Mouse (Mus musculus) left cerebral cortex, postnatal 14 days (tissue): ENCODE results near the gene Pramef12. TPM values are rescaled to one million over a fixed set of nuclear protein-coding genes. Genes with fewer than 3 reads are reported as not detected.
"Not testable (repeated sequence)": the region's sequence is repeated elsewhere in the genome, so short reads cannot be mapped to it uniquely, and the experiment has no call there.

ENCODE experiments used
- DNase-seq, 2 experiments: peaks; one replicate each; pipeline ENCODE4 v3.0.0; 2021 to 2022; ENCODE audit warnings: low spot score in 2 of 2, mixed read lengths in 1 of 2
- intact Hi-C: fragments of 180-260 bp; cut with DNase I; formaldehyde crosslinking; loops from one replicate; pipeline ENCODE4 v1.15.1; 2025
- long read RNA-seq, 2 experiments: library from polyadenylated mRNA; stranded (forward); transcript quantifications; one replicate each; pipeline ENCODE4 v2.0.0; 2021
- total RNA-seq, 2 experiments: library from RNA; stranded (reverse); gene quantifications; 2 replicates each; pipeline ENCODE4 v1.2.3; 2021

The Pramef12 gene
- total RNA-seq = not detected
- long read RNA-seq, experiment 1 = 0 reads
- long read RNA-seq, experiment 2 = 0 reads

DNA sequence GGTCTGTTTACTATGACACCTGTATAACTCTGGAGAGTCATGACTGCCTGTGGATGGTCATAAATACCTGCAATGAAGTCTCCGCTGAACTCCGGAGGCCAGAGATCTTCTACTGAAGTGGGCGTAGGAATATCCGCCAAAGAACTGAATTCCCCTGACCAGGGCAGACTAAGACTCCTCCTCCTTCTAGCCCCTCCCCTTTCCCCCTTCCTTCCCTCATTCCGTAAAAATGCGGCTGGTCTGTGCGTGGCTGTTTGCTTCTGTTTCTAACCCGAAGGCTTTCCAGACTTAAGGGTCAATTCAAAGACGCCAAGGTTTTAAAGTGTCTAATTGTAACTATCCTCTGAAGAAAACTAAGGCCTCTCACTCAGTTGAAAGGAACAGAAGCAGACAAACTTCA lies at the start of gene Pramef12:
Pramef12 (minus strand) TSS at position 175 of the 400 bp plus-strand sequence.
- intact Hi-C loops = no loop called here
- DNase-seq = no peak

DNA sequence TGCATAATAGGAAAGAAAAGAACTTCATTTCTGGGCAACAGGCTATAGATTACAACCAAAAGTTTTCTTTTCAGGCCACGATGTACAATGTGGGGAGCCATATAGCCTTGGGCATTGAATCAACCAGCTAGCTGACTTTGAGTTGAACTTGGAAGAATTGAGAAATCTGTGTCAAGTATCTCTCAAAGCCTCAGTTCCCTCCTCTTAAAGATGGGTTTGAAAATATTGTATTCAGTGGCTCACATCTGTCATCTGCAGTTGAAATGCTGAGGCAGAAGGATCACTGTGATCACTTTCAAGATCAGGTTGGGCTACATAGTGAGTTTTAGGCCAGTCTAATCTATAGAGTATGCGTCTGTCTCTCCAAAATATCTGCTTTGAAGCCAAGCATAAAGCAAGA lies 45.0 kb upstream of the Pramef12 start, which contains the start of gene Gm9944:
Gm9944 (minus strand) TSS at position 101 of the 400 bp plus-strand sequence.
- intact Hi-C loops = no loop called here
- no peak for DNase-seq

DNA sequence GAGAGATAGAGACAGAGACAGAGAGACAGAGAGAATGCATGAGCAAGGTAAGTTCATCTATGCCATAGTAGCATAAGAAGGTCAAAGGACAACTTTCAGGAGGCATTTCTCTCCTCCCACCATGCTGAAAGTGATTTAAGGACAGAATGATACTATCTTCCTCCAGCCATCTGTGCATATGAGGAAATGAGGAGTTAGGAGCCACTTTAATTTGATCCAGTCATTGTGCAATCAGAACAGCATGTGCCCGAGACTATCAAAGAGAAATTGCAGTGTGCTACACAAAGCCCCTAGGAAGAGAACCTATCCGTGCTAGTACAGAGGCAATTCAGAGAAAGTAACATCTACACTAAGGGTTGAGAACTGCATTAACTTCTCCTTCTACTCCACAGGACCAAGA lies 40.3 kb upstream of the Pramef12 start:
- no peak for DNase-seq
- intact Hi-C loops = no loop called here

DNA sequence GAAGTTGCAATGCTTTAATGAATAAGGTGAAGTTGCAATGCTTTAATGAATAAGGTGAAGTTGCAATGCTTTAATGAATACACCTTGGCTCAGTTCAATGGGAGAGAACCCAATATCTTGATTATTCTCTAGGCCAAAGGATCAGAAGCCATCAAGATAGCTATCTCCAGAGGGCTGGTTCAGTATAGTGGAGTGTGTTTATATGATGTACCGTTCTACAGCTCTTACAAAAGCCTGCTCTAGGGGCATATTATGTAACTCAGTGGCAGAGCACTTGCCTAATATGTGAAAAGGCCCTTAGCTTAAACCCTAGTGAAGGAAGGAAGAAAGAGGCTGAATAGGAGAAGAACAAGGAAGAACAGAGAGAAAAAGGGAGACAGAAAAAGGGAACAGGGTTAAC lies 33.3 kb upstream of the Pramef12 start:
- intact Hi-C loops = no loop called here
- DNase-seq = no peak

DNA sequence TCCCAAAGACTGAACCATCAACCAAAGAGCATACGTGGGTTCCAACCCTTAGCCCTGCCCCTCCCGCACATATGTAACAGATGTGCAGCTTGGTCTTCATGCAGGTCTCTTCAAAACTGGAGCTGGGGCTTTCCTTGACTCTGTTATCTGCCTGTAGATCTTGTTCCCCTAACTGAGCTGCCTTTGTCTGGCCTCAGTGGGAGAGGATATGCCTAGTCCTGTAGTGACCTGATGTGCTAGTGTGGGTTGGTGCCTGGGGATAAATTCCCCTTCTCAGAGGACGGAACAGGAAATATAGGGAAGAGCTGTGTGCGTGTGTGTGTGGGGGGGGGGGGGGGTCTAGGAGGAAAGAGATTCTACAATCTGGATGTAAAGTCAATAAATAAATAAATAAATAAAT lies 32.8 kb upstream of the Pramef12 start:
- intact Hi-C loops = no loop called here
- no peak for DNase-seq

DNA sequence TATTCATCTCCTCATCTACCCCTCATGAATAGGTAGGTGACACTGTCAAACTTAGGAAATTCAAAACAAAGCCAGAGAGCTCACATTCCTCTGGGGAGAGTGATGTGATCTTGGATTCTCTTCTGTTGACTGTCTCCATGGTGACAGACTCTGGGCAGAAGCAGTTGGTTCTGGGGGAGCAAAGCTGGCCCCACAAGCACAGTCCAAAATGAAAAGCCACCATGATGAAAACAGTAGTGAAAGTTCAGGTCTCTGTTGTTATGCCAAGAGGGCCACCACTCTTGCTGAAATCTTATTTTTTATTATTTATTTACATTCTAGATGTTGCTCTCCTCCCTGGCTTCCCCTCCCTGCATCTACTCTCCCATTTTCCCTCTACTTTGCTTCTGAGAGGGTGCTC lies 30.4 kb upstream of the Pramef12 start, which contains the start of gene 1700012P22Rik:
1700012P22Rik (minus strand) TSS at position 101 of the 400 bp plus-strand sequence.
- intact Hi-C loops = no loop called here
- no peak for DNase-seq

DNA sequence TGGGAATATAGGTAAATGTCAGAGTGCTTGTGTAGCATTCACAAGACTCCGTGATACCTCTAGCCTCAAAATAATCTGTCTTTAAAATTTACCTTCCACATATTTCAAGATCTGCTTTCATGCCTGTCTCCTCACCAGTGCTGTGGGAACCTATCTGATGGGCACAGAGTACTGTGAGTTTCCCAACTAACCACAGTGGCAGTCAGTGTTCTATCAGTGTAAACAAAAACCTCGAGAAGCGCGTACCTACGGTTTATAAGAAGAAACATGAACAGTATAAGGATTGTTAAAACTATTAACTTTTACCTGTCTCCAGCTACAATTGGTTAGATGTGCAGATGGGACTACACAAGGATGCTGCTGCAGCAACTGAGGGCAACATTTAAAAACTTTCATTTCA lies 25.0 kb upstream of the Pramef12 start:
- no peak for DNase-seq
- intact Hi-C loops = no loop called here

DNA sequence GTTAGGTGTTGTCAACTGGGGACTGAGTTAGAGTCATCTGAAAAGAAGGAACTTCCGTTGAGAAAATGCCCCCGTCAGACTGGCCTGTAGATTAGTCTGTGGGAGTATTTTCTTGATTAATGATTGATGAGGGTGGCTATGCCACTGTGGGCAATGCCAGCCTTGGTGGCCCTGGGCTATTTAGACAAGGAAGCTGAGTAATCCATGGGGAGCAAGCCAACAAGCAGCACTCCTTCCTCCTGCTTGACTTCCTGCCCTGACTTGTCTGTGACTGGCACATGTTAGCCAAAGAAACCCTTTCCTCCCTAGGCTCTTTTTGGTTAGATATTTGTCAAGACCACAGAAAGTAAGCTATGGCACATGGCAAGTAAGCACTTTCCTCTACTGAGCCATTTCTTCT lies 22.5 kb upstream of the Pramef12 start:
- intact Hi-C loops = no loop called here
- DNase-seq = no peak

DNA sequence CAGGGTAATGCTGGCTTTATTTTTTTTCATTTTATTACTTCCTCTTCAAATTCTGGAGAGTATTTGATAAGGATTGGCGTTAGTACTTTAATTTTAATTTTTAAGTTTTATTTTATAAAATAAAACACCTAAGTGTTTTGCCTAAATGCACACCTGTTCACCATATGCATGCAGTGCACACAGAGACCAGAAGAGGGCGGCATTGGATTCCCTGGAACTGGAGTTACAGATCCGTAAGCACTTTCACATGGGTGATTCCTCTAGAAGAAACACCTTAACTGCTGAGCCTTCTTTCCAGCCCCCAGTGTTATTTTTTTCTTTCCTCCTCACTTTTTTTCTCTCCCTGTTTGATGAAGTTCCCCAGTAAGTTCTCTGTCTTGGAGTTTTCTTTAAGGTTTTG lies 20.6 kb upstream of the Pramef12 start:
- no peak for DNase-seq
- intact Hi-C loops = no loop called here

DNA sequence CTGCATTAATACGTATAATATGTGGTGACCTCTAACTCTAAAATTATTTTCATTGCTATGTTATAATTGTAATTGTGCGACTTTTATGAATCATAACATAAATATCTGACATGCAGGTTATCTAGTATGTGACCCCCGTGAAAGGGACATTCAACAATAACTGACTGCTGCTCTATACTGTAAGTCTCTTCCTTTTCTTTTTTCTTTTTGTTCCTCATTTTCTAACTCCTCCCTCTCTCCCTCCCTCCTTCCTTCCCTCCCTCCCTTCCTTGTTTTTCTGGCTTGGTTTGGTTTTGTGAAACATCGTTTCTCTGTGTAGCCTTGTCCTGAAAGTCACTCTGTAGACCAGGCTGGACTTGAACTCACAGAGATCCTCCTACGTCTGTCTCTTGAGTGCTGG lies 16.3 kb upstream of the Pramef12 start:
- intact Hi-C loops = no loop called here

DNA sequence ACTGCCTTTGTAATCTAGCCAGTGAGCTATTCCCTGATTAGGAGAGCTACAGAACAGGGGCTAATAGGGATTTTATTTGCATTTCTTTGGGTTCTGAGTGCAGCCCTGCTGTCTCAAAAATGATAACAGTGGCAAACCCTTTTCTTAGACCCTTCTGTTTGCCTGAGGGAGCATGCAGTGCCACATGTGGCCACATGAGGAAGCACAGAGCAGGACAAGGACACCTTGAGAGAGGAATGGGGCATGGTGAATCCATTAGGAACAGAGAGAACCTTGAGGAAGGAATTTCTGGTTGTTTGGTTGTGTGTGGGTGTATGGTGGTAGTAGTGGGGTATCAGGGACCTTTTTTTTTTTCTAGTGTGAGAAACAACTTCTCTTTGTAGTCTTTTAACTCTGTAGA lies 12.4 kb upstream of the Pramef12 start:
- DNase-seq = no peak
- intact Hi-C loops = no loop called here

More for the DNA sequence above, 16.3 kb upstream of the Pramef12 start:
- no peak for DNase-seq

DNA sequence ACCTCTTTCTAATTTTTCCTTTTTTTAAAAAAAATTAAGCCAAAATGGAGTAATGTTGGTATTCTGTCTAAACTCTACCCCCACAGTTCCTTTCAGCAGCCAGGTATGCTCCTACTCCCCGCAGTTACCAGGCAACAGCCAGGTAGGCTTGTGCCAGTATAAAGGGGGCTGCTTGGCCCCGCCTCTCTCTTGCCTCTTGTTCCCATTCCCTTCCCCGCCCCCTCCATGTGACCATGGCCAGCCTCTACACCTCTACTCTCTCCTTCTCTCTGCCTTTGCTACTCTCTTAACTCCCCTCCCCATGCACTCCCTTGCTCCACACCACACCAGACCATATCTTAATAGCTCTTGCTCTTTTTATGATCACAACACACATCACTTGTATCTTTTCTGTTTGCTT lies 2.0 kb downstream of the Pramef12 start:
- DNase-seq = no peak
- intact Hi-C loops = no loop called here

DNA sequence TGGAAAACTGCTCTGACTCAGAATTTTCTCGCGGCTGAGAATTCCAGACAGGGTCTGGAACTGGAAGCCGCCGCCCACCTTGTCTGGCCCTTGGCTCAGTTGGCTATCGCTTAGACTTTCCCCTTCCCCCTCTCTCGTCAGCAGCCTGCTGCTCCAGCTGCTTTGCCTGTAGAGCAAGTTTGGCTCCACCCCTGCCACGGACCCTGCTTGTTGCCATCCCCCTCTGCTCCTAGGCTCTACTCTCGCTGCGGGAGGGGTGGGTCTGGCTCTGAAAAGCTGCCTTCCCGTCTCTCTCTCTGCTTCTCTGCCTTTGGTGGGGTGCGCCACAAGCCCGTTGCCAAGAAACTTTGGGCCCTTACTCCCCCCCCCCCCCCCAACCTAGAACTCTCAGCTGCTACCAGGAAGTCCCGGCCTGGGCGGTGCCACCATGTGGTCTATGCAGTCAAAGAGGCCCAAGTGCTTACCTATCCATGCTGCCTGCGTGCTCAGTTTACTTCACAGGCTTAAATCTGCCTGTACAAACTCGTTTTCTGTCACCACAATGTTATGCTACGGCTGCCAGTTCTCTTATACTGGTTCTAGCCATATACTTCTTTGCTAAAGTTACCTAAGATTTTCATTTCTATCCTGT lies 3.7 kb downstream of the Pramef12 start:
- no peak for DNase-seq
- intact Hi-C loops = no loop called here

DNA sequence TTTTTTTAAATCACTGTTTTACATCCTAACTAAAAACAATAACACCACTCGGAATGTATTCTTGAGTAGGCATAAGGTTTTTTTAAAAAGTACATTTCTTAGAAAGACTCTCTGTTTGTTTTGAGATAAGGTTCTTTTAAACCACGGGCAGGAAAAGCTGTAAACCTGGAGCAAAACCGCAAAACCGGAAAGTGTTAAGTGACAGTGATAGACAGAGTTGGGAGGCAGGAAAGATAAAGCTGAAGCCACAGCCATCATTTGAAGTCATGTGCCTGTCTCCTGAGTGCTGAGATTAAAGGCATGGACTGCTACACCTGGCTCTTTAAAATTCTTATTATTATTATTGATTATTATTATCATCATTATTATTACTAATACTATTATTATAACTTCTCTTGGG lies 5.6 kb downstream of the Pramef12 start:
- intact Hi-C loops = no loop called here

DNA sequence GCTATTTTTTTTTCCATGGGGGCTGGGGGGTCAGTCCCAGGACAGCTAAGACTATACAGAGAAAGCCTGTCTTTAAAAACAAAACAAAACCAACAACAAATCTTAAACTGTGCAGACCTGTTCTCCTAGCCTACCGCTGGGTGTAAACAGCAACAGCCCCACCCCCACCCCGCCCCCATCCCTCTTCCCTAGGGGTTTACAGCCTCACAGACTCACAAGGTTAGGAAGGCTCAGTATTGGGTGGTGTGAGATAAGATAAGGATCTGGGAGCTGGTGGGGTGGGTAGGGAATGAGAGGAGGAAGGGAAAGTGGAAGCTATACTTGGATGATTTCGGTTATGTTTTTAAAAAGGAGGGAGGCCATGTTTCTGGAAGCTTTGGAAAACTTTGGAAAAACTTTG lies 11.9 kb downstream of the Pramef12 start:
- DNase-seq = no peak
- intact Hi-C loops = no loop called here

More for the DNA sequence above, 5.6 kb downstream of the Pramef12 start:
- no peak for DNase-seq

DNA sequence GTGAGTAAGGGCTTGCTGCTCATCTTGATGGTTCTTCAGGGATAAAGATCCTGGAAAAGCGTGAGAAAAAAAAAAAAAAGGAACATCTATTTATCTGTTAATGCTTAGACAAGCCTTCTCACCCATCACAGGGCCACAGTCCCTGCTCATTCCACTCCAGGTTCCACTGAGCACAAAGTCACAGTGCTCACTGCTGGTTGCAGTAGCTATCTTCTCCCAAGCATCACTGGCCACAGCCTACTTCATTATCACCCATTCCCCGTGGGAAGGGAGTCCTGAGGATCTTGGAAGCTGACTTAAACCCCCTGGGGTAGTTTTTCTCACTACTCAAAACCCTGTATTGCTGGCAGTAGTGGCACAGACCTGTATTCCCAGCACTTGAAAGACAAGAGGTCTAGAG lies 30.4 kb downstream of the Pramef12 start, which contains the start of gene Pramef20:
Pramef20 (minus strand) TSS at position 23 of the 400 bp plus-strand sequence.
- intact Hi-C loops = no loop called here
- no peak for DNase-seq

DNA sequence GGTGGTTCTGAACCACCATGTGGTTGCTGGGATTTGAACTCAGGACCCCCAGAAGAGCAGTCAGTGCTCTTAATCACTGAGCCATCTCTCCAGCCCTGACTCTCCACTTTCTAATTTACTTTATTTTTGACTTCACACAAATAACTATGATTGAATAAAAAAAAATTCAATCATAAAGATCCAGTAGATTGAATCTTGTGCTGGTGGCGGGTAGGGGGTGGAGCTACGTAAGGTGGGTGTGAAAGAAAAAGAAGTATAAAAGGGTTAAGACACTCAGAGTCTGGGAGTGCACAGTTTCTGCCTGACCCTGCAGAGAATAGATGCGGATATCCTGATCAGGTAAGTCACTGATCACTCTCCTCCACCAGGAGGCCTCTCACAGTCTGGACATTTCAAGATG lies 50.6 kb downstream of the Pramef12 start, which contains the start of gene Gm13119:
Gm13119 (plus strand) TSS at position 301 of the 400 bp plus-strand sequence.
- DNase-seq, intact Hi-C loops: not testable (repeated sequence)

Other genes with a start within 250 kb of the Pramef12 start
- not detected for gene Oog3, start 245.8 kb downstream of the Pramef12 start, total RNA-seq
- not detected for gene Oog2, start 217.7 kb downstream of the Pramef12 start, total RNA-seq
- gene C87977, start 195.1 kb downstream of the Pramef12 start, total RNA-seq = not detected
- not detected for gene Pramel5, start 128.0 kb downstream of the Pramef12 start, total RNA-seq
- not detected for gene Gm13128, start 78.2 kb downstream of the Pramef12 start, total RNA-seq
- gene Gm13119, start 50.5 kb downstream of the Pramef12 start, total RNA-seq = not detected
- gene Pramef20, start 30.5 kb downstream of the Pramef12 start, total RNA-seq = not detected
- not detected for gene 1700012P22Rik, start 30.3 kb upstream of the Pramef12 start, total RNA-seq
- not detected for gene Gm9944, start 44.9 kb upstream of the Pramef12 start, total RNA-seq
- gene Aadacl3, start 55.3 kb upstream of the Pramef12 start, total RNA-seq = not detected
- gene 9430007A20Rik, start 111.4 kb upstream of the Pramef12 start, total RNA-seq = not detected
- not detected for gene Gm13124, start 156.7 kb upstream of the Pramef12 start, total RNA-seq
- gene Aadacl4, start 205.2 kb upstream of the Pramef12 start, total RNA-seq = not detected